Mouse (Mus musculus) liver, embryonic 13.5 days (tissue): ENCODE data around the gene Aif1. TPM values are rescaled to one million over a fixed set of nuclear protein-coding genes. Genes with fewer than 3 reads are reported as not detected.
"Not testable (repeated sequence)": the region's sequence is repeated elsewhere in the genome, so short reads cannot be mapped to it uniquely, and the experiment has no call there.

ENCODE experiments used
- ATAC-seq: fragments of 200-750 bp; cut with Nextera tagmentation; 2 replicates; pipeline ENCODE4 v1.8.0; 2017; ENCODE audit warnings: low read depth, mild to moderate bottlenecking, moderate number of reproducible peaks, moderate library complexity
- DNase-seq: peaks from one replicate; pipeline ENCODE4 v3.0.0; 2022
- H3K27ac ChIP-seq: fragments of 300-500 bp; sonication (generic); 2 replicates; pipeline ENCODE4 v1.5.1; 2015; ENCODE audit warnings: moderate library complexity, mild to moderate bottlenecking, inconsistent platforms
- H3K27me3 ChIP-seq: fragments of 300-500 bp; sonication (generic); 2 replicates; pipeline ENCODE4 v1.6.1; 2015; ENCODE audit warnings: mild to moderate bottlenecking, inconsistent platforms
- H3K36me3 ChIP-seq: fragments of 300-500 bp; sonication (generic); 2 replicates; pipeline ENCODE4 v1.6.1; 2015; ENCODE audit warnings: mild to moderate bottlenecking, inconsistent platforms
- H3K4me1 ChIP-seq: fragments of 300-500 bp; sonication (generic); replicated peaks from 2 replicates; pipeline ENCODE4 v1.6.1; 2015; ENCODE audit warnings: inconsistent platforms
- H3K4me2 ChIP-seq: fragments of 300-500 bp; sonication (generic); 2 replicates; pipeline ENCODE4 v1.6.1; 2015; ENCODE audit warnings: inconsistent platforms, mild to moderate bottlenecking, moderate library complexity
- H3K4me3 ChIP-seq: fragments of 300-500 bp; sonication (generic); replicated peaks from 2 replicates; pipeline ENCODE4 v1.5.1; 2015; ENCODE audit warnings: mild to moderate bottlenecking, inconsistent platforms
- H3K9ac ChIP-seq: fragments of 300-500 bp; sonication (generic); 2 replicates; pipeline ENCODE4 v1.6.1; 2015; ENCODE audit warnings: mild to moderate bottlenecking, inconsistent platforms
- H3K9me3 ChIP-seq: fragments of 300-500 bp; sonication (generic); replicated peaks from 2 replicates; pipeline ENCODE4 v1.6.1; 2016; ENCODE audit warnings: inconsistent platforms
- WGBS: fragments of 180-500 bp; shearing (Covaris S2); methylation state at CpG from one replicate; pipeline ENCODE4 v1.1.7; 2015; ENCODE audit not compliant: insufficient replicate concordance; 5-methylcytosine and 5-hydroxymethylcytosine counted together
- microRNA-seq: library from miRNA; unstranded; fragments of <30 nt; microRNA quantifications from one replicate; pipeline ENCODE4, GENCODE M21; 2016
- polyA plus RNA-seq: library from polyadenylated mRNA; unstranded; fragments of >200 nt; fragmentation: Nextera tagmentation; extraction: Ambion mirVana; gene quantifications from 2 replicates; pipeline ENCODE4 v1.2.1, GENCODE M21; 2015

Aif1 gene
- polyA plus RNA-seq, 1 experiment from 2014 or later = 17.4 TPM

- H3K4me2 ChIP-seq, H3K9ac ChIP-seq, H3K4me3 ChIP-seq, H3K27ac ChIP-seq, H3K27me3 ChIP-seq, H3K9me3 ChIP-seq, ATAC-seq, DNase-seq: not testable (repeated sequence)
- WGBS = 88% methylated on average over 9 of the region's 9 CpGs
- Histone ChIP-seq H3K4me1 (peaks cover 68% of the 10 kb centered on the region), H3K36me3 (peaks cover 39% of the 10 kb centered on the region)
These were observed 52.6 kb downstream of the Aif1 start for GRCm38 (mm10) chr17:35123287-35123686.

- peak within 1 kb of the TSS; percentile 96 for H3K4me3 ChIP-seq
- no peaks in the 10 kb centered on the region for H3K27me3 ChIP-seq
- DNase-seq (peak; percentile 38), ATAC-seq (no peak; the same call in 1 of the 2 replicates)
- peaks cover 57% of the 10 kb centered on the region for H3K4me1 ChIP-seq
- H3K9me3 ChIP-seq = no peaks in the 10 kb centered on the region
- peak within 1 kb of the TSS; percentile 97 for H3K4me2 ChIP-seq
- under 1% methylated on average over 19 of the region's 19 CpGs for WGBS
- H3K27ac ChIP-seq = peak within 1 kb of the TSS; percentile 93
- peaks cover 47% of the 10 kb centered on the region for H3K36me3 ChIP-seq
- H3K9ac ChIP-seq = peak within 1 kb of the TSS; percentile 97
These were observed 54.0 kb downstream of the Aif1 start, which contains the start of gene Csnk2b for GRCm38 (mm10) chr17:35121871-35122303. Csnk2b (minus strand) TSS chr17:35122053.

GRCm38 (mm10) chr17:35121143-35121799, 54.6 kb downstream of the Aif1 start, which contains the start of gene Gpank1:
Gpank1 (plus strand) TSS chr17:35121455.
- H3K27ac ChIP-seq = peak within 1 kb of the TSS; percentile 93
- under 1% methylated on average over 50 of the region's 50 CpGs for WGBS
- peak; percentile 96 for DNase-seq
- peak; percentile 94 for ATAC-seq
- H3K4me1 ChIP-seq = peaks cover 51% of the 10 kb centered on the region
- peaks cover 52% of the 10 kb centered on the region for H3K36me3 ChIP-seq
- H3K27me3 ChIP-seq = no peaks in the 10 kb centered on the region
- H3K9ac ChIP-seq = peak within 1 kb of the TSS; percentile 97
- H3K4me2 ChIP-seq = peak within 1 kb of the TSS; percentile 97
- no peaks in the 10 kb centered on the region for H3K9me3 ChIP-seq
- H3K4me3 ChIP-seq = peak within 1 kb of the TSS; percentile 96

Small RNA genes lying within 50 kb of the gene (microRNA-seq; reads per million reads assigned to microRNA genes)
- not detected for gene Mir6973a
- not detected for gene Mir6974

Other genes starting within 250 kb of the Aif1 start
- gene Neu1, start 244.8 kb downstream of the Aif1 start, polyA plus RNA-seq = 14.2 and 15.2 TPM in 2 replicates
- gene Hspa1b, start 216.8 kb downstream of the Aif1 start, polyA plus RNA-seq = 0.07 and 0.15 TPM in 2 replicates
- gene Gm20481, start 206.2 kb downstream of the Aif1 start, polyA plus RNA-seq = not detected in 2 replicates
- 2.1 and 2.3 TPM in 2 replicates for gene Hspa1a, start 203.9 kb downstream of the Aif1 start, polyA plus RNA-seq
- 0.10 and 0.34 TPM in 2 replicates for gene Hspa1l, start 203.4 kb downstream of the Aif1 start, polyA plus RNA-seq
- gene Lsm2, start 194.2 kb downstream of the Aif1 start, polyA plus RNA-seq = 163 and 178 TPM in 2 replicates
- gene Vars, start 175.1 kb downstream of the Aif1 start, polyA plus RNA-seq = 110 and 112 TPM in 2 replicates
- gene Vwa7, start 159.5 kb downstream of the Aif1 start, polyA plus RNA-seq = 0.08 TPM in 2 replicates
- 2.5 and 2.8 TPM in 2 replicates for gene Sapcd1, start 148.1 kb downstream of the Aif1 start, polyA plus RNA-seq
- gene Msh5, start 129.3 kb downstream of the Aif1 start, polyA plus RNA-seq = 3.2 and 3.4 TPM in 2 replicates
- gene Clic1, start 126.1 kb downstream of the Aif1 start, polyA plus RNA-seq = 141 and 147 TPM in 2 replicates
- gene Ddah2, start 117.0 kb downstream of the Aif1 start, polyA plus RNA-seq = 28.9 and 30.6 TPM in 2 replicates
- 0.25 and 0.31 TPM in 2 replicates for gene Ly6g6c, start 110.7 kb downstream of the Aif1 start, polyA plus RNA-seq
- gene Mpig6b, start 109.9 kb downstream of the Aif1 start, polyA plus RNA-seq = 4.1 and 5.2 TPM in 2 replicates
- 0.13 and 0.23 TPM in 2 replicates for gene Ly6g6e, start 99.2 kb downstream of the Aif1 start, polyA plus RNA-seq
- gene Ly6g6d, start 98.0 kb downstream of the Aif1 start, polyA plus RNA-seq = 0.35 and 0.47 TPM in 2 replicates
- gene Ly6g6f, start 90.5 kb downstream of the Aif1 start, polyA plus RNA-seq = 7.2 and 7.3 TPM in 2 replicates
- gene Abhd16a, start 86.8 kb downstream of the Aif1 start, polyA plus RNA-seq = 51.0 and 54.9 TPM in 2 replicates
- gene Ly6g5c, start 67.8 kb downstream of the Aif1 start, polyA plus RNA-seq = not detected in 2 replicates
- gene Ly6g5b, start 60.6 kb downstream of the Aif1 start, polyA plus RNA-seq = 0.21 and 0.28 TPM in 2 replicates
- 14.1 and 14.8 TPM in 2 replicates for gene Gpank1, start 54.6 kb downstream of the Aif1 start, polyA plus RNA-seq
- 176 and 182 TPM in 2 replicates for gene Csnk2b, start 54.0 kb downstream of the Aif1 start, polyA plus RNA-seq
- 3.1 and 3.6 TPM in 2 replicates for gene D17H6S53E, start 49.7 kb downstream of the Aif1 start, polyA plus RNA-seq
- gene Apom, start 44.0 kb downstream of the Aif1 start, polyA plus RNA-seq = 553 and 573 TPM in 2 replicates
- 22.4 and 27.4 TPM in 2 replicates for gene Bag6, start 40.9 kb downstream of the Aif1 start, polyA plus RNA-seq
- 45.1 and 51.5 TPM in 2 replicates for gene Prrc2a, start 11.2 kb downstream of the Aif1 start, polyA plus RNA-seq
- 21.6 and 29.0 TPM in 2 replicates for gene Lst1, start 12.4 kb upstream of the Aif1 start, polyA plus RNA-seq
- 0.53 and 0.80 TPM in 2 replicates for gene Ltb, start 18.4 kb upstream of the Aif1 start, polyA plus RNA-seq
- gene Tnf, start 25.9 kb upstream of the Aif1 start, polyA plus RNA-seq = 0.25 and 0.35 TPM in 2 replicates
- gene Lta, start 29.3 kb upstream of the Aif1 start, polyA plus RNA-seq = 0.07 and 0.10 TPM in 2 replicates
- gene Gm16181, start 44.8 kb upstream of the Aif1 start, polyA plus RNA-seq = 0.36 TPM in 1 of 2 replicates, not detected in the other
- 0.76 and 1.3 TPM in 2 replicates for gene Atp6v1g2, start 57.6 kb upstream of the Aif1 start, polyA plus RNA-seq
- 3.9 and 4.4 TPM in 2 replicates for gene Nfkbil1, start 59.7 kb upstream of the Aif1 start, polyA plus RNA-seq
- 208 and 220 TPM in 2 replicates for gene Ddx39b, start 65.7 kb upstream of the Aif1 start, polyA plus RNA-seq
- 74.5 and 77.7 TPM in 2 replicates for gene H2-D1, start 86.7 kb upstream of the Aif1 start, polyA plus RNA-seq
- gene H2-Q1, start 144.3 kb upstream of the Aif1 start, polyA plus RNA-seq = 1.0 and 1.4 TPM in 2 replicates
- gene H2-Q2, start 166.2 kb upstream of the Aif1 start, polyA plus RNA-seq = 0.68 and 0.90 TPM in 2 replicates
- 1.7 and 2.0 TPM in 2 replicates for gene H2-Q4, start 203.5 kb upstream of the Aif1 start, polyA plus RNA-seq
- 9.6 and 11.1 TPM in 2 replicates for gene H2-Q6, start 248.8 kb upstream of the Aif1 start, polyA plus RNA-seq